Mouse (Mus musculus): Measurements from ENCODE around the gene Eif4a3.

Gene Eif4a3

GRCm38 (mm10) chr11:119299391-119300245 lies at the start of gene Eif4a3:
Gene Eif4a3, minus strand, starts transcription at chr11:119300089.
- DNase-seq (ENCODE audit: low spot score) = peak; percentile 97

GRCm38 (mm10) chr11:119347125-119347524 lies 47.2 kb upstream of the Eif4a3 start:
- DNase-seq (ENCODE audit: low spot score) = no peak

GRCm38 (mm10) chr11:119344865-119345264 lies 45.0 kb upstream of the Eif4a3 start:
- DNase-seq (ENCODE audit: low spot score) = no peak

- no peak for DNase-seq (ENCODE audit: low spot score)
Observed at GRCm38 (mm10) chr11:119344178-119344577, 44.3 kb upstream of the Eif4a3 start.

- DNase-seq (ENCODE audit: low spot score) = peak; percentile 93
Observed at GRCm38 (mm10) chr11:119339637-119340036, 39.7 kb upstream of the Eif4a3 start.

GRCm38 (mm10) chr11:119339179-119339578 lies 39.3 kb upstream of the Eif4a3 start:
- no peak for DNase-seq (ENCODE audit: low spot score)

- no peak for DNase-seq (ENCODE audit: low spot score)
Observed at GRCm38 (mm10) chr11:119338271-119339059, 38.6 kb upstream of the Eif4a3 start.

GRCm38 (mm10) chr11:119331970-119332369 lies 32.1 kb upstream of the Eif4a3 start:
- no peak for DNase-seq (ENCODE audit: low spot score)

- no peak for DNase-seq (ENCODE audit: low spot score)
Observed at GRCm38 (mm10) chr11:119330592-119330991, 30.7 kb upstream of the Eif4a3 start.

- no peak for DNase-seq (ENCODE audit: low spot score)
Observed at GRCm38 (mm10) chr11:119325068-119325467, 25.2 kb upstream of the Eif4a3 start.

- no peak for DNase-seq (ENCODE audit: low spot score)
Observed at GRCm38 (mm10) chr11:119322521-119322920, 22.6 kb upstream of the Eif4a3 start.

GRCm38 (mm10) chr11:119316720-119317119 lies 16.8 kb upstream of the Eif4a3 start:
- no peak for DNase-seq (ENCODE audit: low spot score)

GRCm38 (mm10) chr11:119314252-119314936 lies 14.5 kb upstream of the Eif4a3 start:
- DNase-seq (ENCODE audit: low spot score) = no peak

- no peak for DNase-seq (ENCODE audit: low spot score)
Observed at GRCm38 (mm10) chr11:119310621-119311020, 10.7 kb upstream of the Eif4a3 start.

- DNase-seq (ENCODE audit: low spot score) = peak; percentile 27
Observed at GRCm38 (mm10) chr11:119307916-119308315, 8.0 kb upstream of the Eif4a3 start.

GRCm38 (mm10) chr11:119307658-119307867 lies 7.7 kb upstream of the Eif4a3 start, which contains the start of gene Card14:
Gene Card14, plus strand, starts transcription at chr11:119307768.
- no peak for DNase-seq (ENCODE audit: low spot score)

- no peak for DNase-seq (ENCODE audit: low spot score)
Observed at GRCm38 (mm10) chr11:119306762-119307657, 7.1 kb upstream of the Eif4a3 start.

- peak; percentile 82 for DNase-seq (ENCODE audit: low spot score)
Observed at GRCm38 (mm10) chr11:119304904-119305712, 5.2 kb upstream of the Eif4a3 start.

- no peak for DNase-seq (ENCODE audit: low spot score)
Observed at GRCm38 (mm10) chr11:119300986-119301385, 1.1 kb upstream of the Eif4a3 start.

GRCm38 (mm10) chr11:119300246-119300935 lies 502 bp upstream of the Eif4a3 start:
- no peak for DNase-seq (ENCODE audit: low spot score)

Data from embryo, embryonic 10 days (tissue).